Comparison of ENCODE assay signal across 8 mouse cellular contexts in genomic region chr10:18021576-18022311, GRCm38 (mm10). TPM values are rescaled to one million over a fixed set of nuclear protein-coding genes. Genes with fewer than 3 reads are reported as not detected.
DNase-seq lines count a peak whose midpoint lies in the region; ATAC-seq and TF ChIP-seq lines count a peak whose summit lies in the region.

No protein-coding gene starts in this region.

- no peak for TF ChIP-seq EP300 in heart, postnatal 0 days (IDR thresholded peaks at IDR 0.05; ENCODE audit: low read depth)

- peak overlapping the region; percentile 85 for H3K4me3 ChIP-seq in kidney, postnatal 0 days (replicated peaks; ENCODE audit: low read depth, low read length)
- peak overlapping the region; percentile 76 for H3K4me3 ChIP-seq in heart, postnatal 0 days (ENCODE audit: low read depth, low read length)

- no peak for DNase-seq in kidney, postnatal 0 days (ENCODE audit: low spot score)
- DNase-seq in kidney, adult 18-20 months = no peak
- DNase-seq in brain, adult 2 months (ENCODE audit: low read depth, low spot score) = peak; percentile 8
- DNase-seq in heart, postnatal 0 days (ENCODE audit: low spot score) = no peak
- no peak for DNase-seq in adrenal gland, postnatal 10 days
- DNase-seq in T-cell, adult 2 months (ENCODE audit: low spot score) = no peak
- no peak for DNase-seq in left cerebral cortex, adult 11 months (ENCODE audit: low spot score)

- ATAC-seq in kidney, postnatal 0 days (replicated peaks; ENCODE audit: low FRiP score, low read depth) = no peak
- ATAC-seq in heart, postnatal 0 days (ENCODE audit: insufficient read depth, low read depth) = peak; percentile 18; the same call in 1 of the 2 replicates
- 0 out of 2 replicates have a peak, but pooled peaks have one; percentile 5 for ATAC-seq in megakaryocyte, adult 5-6 weeks (ENCODE audit: poor library complexity, severe bottlenecking)

- no peaks in the 10 kb centered on the region for H3K27me3 ChIP-seq in kidney, postnatal 0 days (ENCODE audit: insufficient read depth, low read length)
- H3K27me3 ChIP-seq in heart, postnatal 0 days (ENCODE audit: control insufficient read depth, insufficient read depth, low read length) = no peaks in the 10 kb centered on the region

- H3K27ac ChIP-seq in kidney, postnatal 0 days = peak overlapping the region; percentile 95; the same call in 1 of the 2 replicates
- peak overlapping the region; percentile 98 for H3K27ac ChIP-seq in heart, postnatal 0 days (ENCODE audit: low read depth)

- no peaks in the 10 kb centered on the region for H3K4me1 ChIP-seq in kidney, postnatal 0 days (replicated peaks; ENCODE audit: insufficient read depth, low read length)
- peaks cover 9% of the 10 kb centered on the region; the same call in 1 of the 2 replicates for H3K4me1 ChIP-seq in heart, postnatal 0 days (ENCODE audit: control insufficient read depth, insufficient read depth)

- H3K4me2 ChIP-seq in kidney, postnatal 0 days (ENCODE audit: low read length) = peak overlapping the region; percentile 92
- peak overlapping the region; percentile 77 for H3K4me2 ChIP-seq in heart, postnatal 0 days (ENCODE audit: low read depth, low read length)

- no peak for TF ChIP-seq CTCF in kidney, postnatal 0 days (IDR thresholded peaks at IDR 0.05; ENCODE audit: low read depth)
- no peak for TF ChIP-seq CTCF in heart, postnatal 0 days (IDR thresholded peaks at IDR 0.05; ENCODE audit: low read depth)

- no peaks in the 10 kb centered on the region for H3K9me3 ChIP-seq in kidney, postnatal 0 days (replicated peaks; ENCODE audit: low read length)
- H3K9me3 ChIP-seq in heart, postnatal 0 days (replicated peaks; ENCODE audit: control insufficient read depth, low read length) = no peaks in the 10 kb centered on the region

- peak overlapping the region; percentile 88 for H3K9ac ChIP-seq in kidney, postnatal 0 days (ENCODE audit: low read depth, low read length)
- peak overlapping the region; percentile 88 for H3K9ac ChIP-seq in heart, postnatal 0 days (replicated peaks; ENCODE audit: low read depth, low read length)

- WGBS in kidney, postnatal 0 days = 38% methylated on average over 14 of the region's 14 CpGs
- WGBS in heart, postnatal 0 days = 29% methylated on average over 14 of the region's 14 CpGs

- 0 out of 2 replicates have a peak, but pooled peaks cover 2% of the 10 kb centered on the region for H3K36me3 ChIP-seq in kidney, postnatal 0 days (ENCODE audit: insufficient read depth, low read length)
- peaks cover 20% of the 10 kb centered on the region for H3K36me3 ChIP-seq in heart, postnatal 0 days (replicated peaks; ENCODE audit: control insufficient read depth, insufficient read depth, low read length)

RNA-seq across cellular contexts. Expression of gene Abracl, which starts 1.3 kb away (rescaled TPM):
- 192 and 194 TPM in 2 replicates for polyA plus RNA-seq in kidney, postnatal 0 days (2015; fragmentation: Nextera tagmentation; extraction: Ambion mirVana)
- 84.3 and 88.7 TPM in 2 replicates for total RNA-seq in heart, postnatal 0 days (2014; rRNA removed; ENCODE audit: low replicate concordance)
- polyA plus RNA-seq in heart, postnatal 0 days (2015; fragmentation: Nextera tagmentation; extraction: Ambion mirVana) = 255 and 288 TPM in 2 replicates
- total RNA-seq in megakaryocyte, adult 5-6 weeks (2015) = 291 and 343 TPM in 2 replicates
- 336 and 397 TPM in 2 replicates for total RNA-seq in megakaryocyte, adult 5-6 weeks (2017)
- 10 to 100 TPM; 31.0 to 40.1 TPM for total RNA-seq in adrenal gland, postnatal 10 days (2021)

RNA-seq across cellular contexts. Expression of gene Reps1, which starts 33.9 kb away (rescaled TPM):
- 13.7 and 19.5 TPM in 2 replicates for polyA plus RNA-seq in kidney, postnatal 0 days (2015; fragmentation: Nextera tagmentation; extraction: Ambion mirVana)
- 43.4 and 48.3 TPM in 2 replicates for total RNA-seq in heart, postnatal 0 days (2014; rRNA removed; ENCODE audit: low replicate concordance)
- polyA plus RNA-seq in heart, postnatal 0 days (2015; fragmentation: Nextera tagmentation; extraction: Ambion mirVana) = 6.9 and 9.2 TPM in 2 replicates
- 67.3 and 78.2 TPM in 2 replicates for total RNA-seq in megakaryocyte, adult 5-6 weeks (2015)
- 39.8 and 51.0 TPM in 2 replicates for total RNA-seq in megakaryocyte, adult 5-6 weeks (2017)
- 10 to 100 TPM; 32.3 to 39.3 TPM for total RNA-seq in adrenal gland, postnatal 10 days (2021)
